Mouse (Mus musculus) neural tube, embryonic 14.5 days (tissue): ENCODE results near the gene Rpl9-ps6. TPM values are rescaled to one million over a fixed set of nuclear protein-coding genes. Genes with fewer than 3 reads are reported as not detected.
"Not testable (repeated sequence)": the region's sequence is repeated elsewhere in the genome, so short reads cannot be mapped to it uniquely, and the experiment has no call there.

ENCODE experiments used
- ATAC-seq: fragments of 200-750 bp; cut with Nextera tagmentation; 2 replicates; pipeline ENCODE4 v1.8.0; 2017; ENCODE audit warnings: low read depth, mild to moderate bottlenecking, moderate TSS enrichment, moderate library complexity
- H3K27ac ChIP-seq: fragments of 300-500 bp; sonication (generic); 2 replicates; pipeline ENCODE4 v1.5.1; 2014; ENCODE audit warnings: low read depth, mild to moderate bottlenecking, control low read depth, low read length, moderate library complexity, mixed read lengths
- H3K27me3 ChIP-seq: fragments of 300-500 bp; sonication (generic); 2 replicates; pipeline ENCODE4 v1.6.1; 2014; ENCODE audit warnings: low read length; ENCODE audit not compliant: control insufficient read depth, insufficient read depth
- H3K36me3 ChIP-seq: fragments of 300-500 bp; sonication (generic); 2 replicates; pipeline ENCODE4 v1.6.1; 2014; ENCODE audit warnings: low read length, mixed read lengths; ENCODE audit not compliant: control insufficient read depth, insufficient read depth
- H3K4me1 ChIP-seq: fragments of 300-500 bp; sonication (generic); 2 replicates; pipeline ENCODE4 v1.6.1; 2014; ENCODE audit warnings: low read length; ENCODE audit not compliant: control insufficient read depth, insufficient read depth
- H3K4me2 ChIP-seq: fragments of 300-500 bp; sonication (generic); 2 replicates; pipeline ENCODE4 v1.6.1; 2014; ENCODE audit warnings: mild to moderate bottlenecking, low read depth, low read length, control low read depth
- H3K4me3 ChIP-seq: fragments of 300-500 bp; sonication (generic); 2 replicates; pipeline ENCODE4 v1.5.1; 2014; ENCODE audit warnings: low read depth, low read length, control low read depth, mixed read lengths
- H3K9ac ChIP-seq: fragments of 300-500 bp; sonication (generic); replicated peaks from 2 replicates; pipeline ENCODE4 v1.6.1; 2014; ENCODE audit warnings: low read depth, mild to moderate bottlenecking, control low read depth, low read length, mixed read lengths
- H3K9me3 ChIP-seq: fragments of 300-500 bp; sonication (generic); 2 replicates; pipeline ENCODE4 v1.6.1; 2016; ENCODE audit warnings: low read length; ENCODE audit not compliant: control insufficient read depth
- WGBS: fragments of 180-500 bp; shearing (Covaris S2); extraction: QIAGEN DNeasy Blood & Tissue Kit; methylation state at CpG from one replicate; pipeline ENCODE4 v1.1.7; 2014; 5-methylcytosine and 5-hydroxymethylcytosine counted together
- polyA plus RNA-seq: library from polyadenylated mRNA; unstranded; fragments of >200 nt; fragmentation: Nextera tagmentation; extraction: Ambion mirVana; gene quantifications from 2 replicates; pipeline ENCODE4 v1.2.1, GENCODE M21; 2014

Rpl9-ps6 gene
- polyA plus RNA-seq, 1 experiment from 2014 or later = 53.9 TPM

DNA sequence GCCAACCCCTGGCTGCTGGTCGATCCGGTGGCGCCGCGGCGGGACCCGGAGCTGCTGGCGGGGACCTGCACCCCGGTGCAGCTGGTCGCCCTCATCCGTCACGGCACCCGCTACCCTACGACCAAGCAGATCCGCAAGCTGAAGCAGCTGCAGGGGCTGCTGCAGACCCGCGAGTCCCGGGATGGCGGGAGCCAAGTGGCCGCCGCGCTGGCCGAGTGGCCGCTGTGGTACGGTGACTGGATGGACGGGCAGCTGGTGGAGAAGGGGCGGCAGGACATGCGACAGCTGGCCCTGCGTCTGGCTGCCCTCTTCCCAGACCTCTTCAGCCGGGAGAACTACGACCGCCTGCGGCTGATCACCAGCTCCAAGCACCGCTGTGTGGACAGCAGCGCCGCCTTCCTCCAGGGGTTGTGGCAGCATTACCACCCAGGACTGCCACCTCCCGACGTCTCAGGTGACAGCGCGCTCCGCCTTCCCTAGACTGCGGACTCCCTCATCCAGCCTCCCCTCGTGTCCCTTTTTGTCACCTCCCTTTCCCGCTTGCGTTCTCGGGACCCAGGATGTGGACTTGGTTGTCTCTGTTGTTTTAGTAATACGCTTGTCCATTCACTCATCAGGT, 19.8 kb upstream of the Rpl9-ps6 start:
- not testable (repeated sequence) for H3K27me3 ChIP-seq, H3K36me3 ChIP-seq, H3K9me3 ChIP-seq
- peak overlapping the region; percentile 67 for H3K4me2 ChIP-seq
- peak overlapping the region; percentile 65 for H3K9ac ChIP-seq
- peaks cover 17% of the 10 kb centered on the region; the same call in 1 of the 2 replicates for H3K4me1 ChIP-seq
- WGBS = under 1% methylated on average over 34 of the region's 47 CpGs
- H3K4me3 ChIP-seq = peak overlapping the region; percentile 74
- ATAC-seq = peak; percentile 89
- H3K27ac ChIP-seq = peak overlapping the region; percentile 78

- Histone ChIP-seq H3K4me1 (peaks cover 17% of the 10 kb centered on the region; the same call in 1 of the 2 replicates), H3K36me3 (no peaks in the 10 kb centered on the region), H3K27ac (peak within 1 kb of the TSS; percentile 78), H3K4me2 (peak within 1 kb of the TSS; percentile 67), H3K27me3 (no peaks in the 10 kb centered on the region), H3K4me3 (peak within 1 kb of the TSS; percentile 74), H3K9me3 (no peaks in the 10 kb centered on the region), H3K9ac (peak within 1 kb of the TSS; percentile 65)
- peak; percentile 96 for ATAC-seq
- under 1% methylated on average over 59 of the region's 64 CpGs for WGBS
Observed at GRCm38 (mm10) chr19:32485681-32486105, 19.3 kb upstream of the Rpl9-ps6 start, which contains the start of gene Minpp1. Gene Minpp1, plus strand, starts transcription at chr19:32485769.

- WGBS = 20% methylated on average over 13 of the region's 13 CpGs
- Histone ChIP-seq H3K4me2 (peak overlapping the region; percentile 67), H3K36me3 (no peaks in the 10 kb centered on the region), H3K9me3 (no peaks in the 10 kb centered on the region), H3K9ac (peak overlapping the region; percentile 65), H3K4me1 (peaks cover 17% of the 10 kb centered on the region; the same call in 1 of the 2 replicates), H3K4me3 (peak overlapping the region; percentile 74), H3K27me3 (no peaks in the 10 kb centered on the region), H3K27ac (peak overlapping the region; percentile 78)
- ATAC-seq = peak; percentile 16; the same call in 1 of the 2 replicates
Observed at GRCm38 (mm10) chr19:32484941-32485660, 18.7 kb upstream of the Rpl9-ps6 start.

- H3K4me3 ChIP-seq = no peak overlapping the region
- H3K9ac ChIP-seq = no peak overlapping the region
- 75% methylated on average over 4 of the region's 4 CpGs for WGBS
- H3K36me3 ChIP-seq = no peaks in the 10 kb centered on the region
- no peak overlapping the region for H3K27ac ChIP-seq
- H3K9me3 ChIP-seq = no peaks in the 10 kb centered on the region
- no peak for ATAC-seq
- H3K27me3 ChIP-seq = no peaks in the 10 kb centered on the region
- H3K4me1 ChIP-seq = 0 out of 2 replicates have a peak, but pooled peaks cover under 1% of the 10 kb centered on the region
- no peak overlapping the region for H3K4me2 ChIP-seq
Observed at GRCm38 (mm10) chr19:32481511-32481910, 15.1 kb upstream of the Rpl9-ps6 start.

DNA sequence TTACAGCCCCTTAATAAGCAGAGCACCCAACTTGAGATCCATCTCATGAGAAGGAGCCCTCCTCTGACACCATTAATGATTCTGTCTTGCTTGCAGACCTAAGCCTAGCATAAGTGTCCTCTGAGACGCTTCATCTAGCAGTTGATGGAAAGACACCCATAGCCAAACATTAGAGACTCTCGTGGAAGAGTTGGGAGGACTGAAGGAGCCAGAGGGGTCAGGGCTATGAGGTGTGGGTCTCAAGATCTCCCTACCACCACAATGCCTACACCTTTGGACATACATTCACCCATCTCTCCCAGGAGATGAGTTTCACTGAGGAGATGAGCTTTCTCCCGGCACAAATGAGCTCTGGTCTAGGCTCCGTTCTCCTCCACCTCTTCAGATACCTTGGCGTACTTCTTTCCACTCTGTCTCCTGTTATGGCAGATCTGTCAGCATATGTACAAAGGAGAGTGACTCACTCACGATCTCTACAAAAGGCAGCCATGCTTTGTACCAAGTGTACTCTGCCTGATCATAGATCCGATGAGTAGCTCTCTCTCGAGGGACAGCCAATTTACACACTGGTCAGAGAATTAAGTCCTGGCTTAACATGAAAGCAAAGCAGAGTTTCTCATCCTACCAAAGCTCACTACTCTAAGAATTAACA, 14.5 kb upstream of the Rpl9-ps6 start:
- no peaks in the 10 kb centered on the region for H3K27me3 ChIP-seq
- no peaks in the 10 kb centered on the region for H3K36me3 ChIP-seq
- H3K27ac ChIP-seq = no peak overlapping the region
- H3K4me2 ChIP-seq = no peak overlapping the region
- no peak for ATAC-seq
- no peak overlapping the region for H3K4me3 ChIP-seq
- no peaks in the 10 kb centered on the region for H3K9me3 ChIP-seq
- H3K9ac ChIP-seq = no peak overlapping the region
- H3K4me1 ChIP-seq = no peaks in the 10 kb centered on the region
- WGBS = 92% methylated on average over 8 of the region's 8 CpGs

- no peak for ATAC-seq
- no peak overlapping the region for H3K4me3 ChIP-seq
- 92% methylated on average over 5 of the region's 5 CpGs for WGBS
Observed at GRCm38 (mm10) chr19:32480255-32480654, 13.9 kb upstream of the Rpl9-ps6 start.

GRCm38 (mm10) chr19:32476712-32477052, 10.3 kb upstream of the Rpl9-ps6 start:
- H3K9ac ChIP-seq = no peak overlapping the region
- WGBS = 80% methylated on average over 4 of the region's 4 CpGs

More at GRCm38 (mm10) chr19:32480255-32480654, 13.9 kb upstream of the Rpl9-ps6 start:
- Histone ChIP-seq H3K9ac (no peak overlapping the region), H3K4me2 (no peak overlapping the region), H3K9me3 (no peaks in the 10 kb centered on the region), H3K27ac (no peak overlapping the region), H3K4me1 (no peaks in the 10 kb centered on the region), H3K27me3 (no peaks in the 10 kb centered on the region), H3K36me3 (no peaks in the 10 kb centered on the region)

DNA sequence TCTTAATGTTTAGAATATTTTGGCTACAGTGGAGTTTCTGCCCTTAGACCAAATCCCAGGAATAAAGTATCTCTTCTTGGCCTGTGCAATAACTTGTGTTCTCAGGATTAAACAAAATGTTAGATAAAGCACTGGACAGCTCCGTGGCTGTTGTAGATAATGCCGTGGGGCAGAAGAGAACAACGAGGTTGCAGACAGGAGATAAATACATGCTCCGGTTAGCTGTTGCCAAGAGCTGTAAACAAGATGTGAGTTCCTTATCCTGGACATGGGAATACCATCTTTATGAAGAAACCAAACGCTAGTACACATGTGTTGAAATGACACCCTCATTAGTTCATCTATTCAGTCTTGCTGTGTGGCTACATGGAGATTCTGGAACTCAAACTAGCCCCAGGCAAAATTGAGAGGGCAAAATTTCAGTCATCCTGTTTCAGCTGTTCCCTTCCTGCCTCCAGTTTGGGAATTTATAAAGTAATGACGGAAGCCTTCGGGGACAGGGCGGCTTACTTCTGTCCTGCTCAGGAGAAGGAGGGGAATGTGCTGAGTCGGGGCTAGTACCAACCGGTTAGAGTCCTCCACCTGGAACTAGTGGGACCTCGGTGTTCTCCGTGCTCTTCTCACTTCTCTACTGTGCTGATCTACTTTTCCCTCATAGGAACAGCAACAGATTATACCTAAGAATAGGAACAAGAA, 9.8 kb upstream of the Rpl9-ps6 start:
- H3K9ac ChIP-seq = no peak overlapping the region
- H3K4me2 ChIP-seq = no peak overlapping the region
- no peaks in the 10 kb centered on the region for H3K36me3 ChIP-seq
- no peak overlapping the region for H3K27ac ChIP-seq
- no peaks in the 10 kb centered on the region for H3K27me3 ChIP-seq
- no peaks in the 10 kb centered on the region for H3K9me3 ChIP-seq
- no peak for ATAC-seq
- H3K4me3 ChIP-seq = no peak overlapping the region
- WGBS = 89% methylated on average over 12 of the region's 12 CpGs
- no peaks in the 10 kb centered on the region for H3K4me1 ChIP-seq

More at GRCm38 (mm10) chr19:32476712-32477052, 10.3 kb upstream of the Rpl9-ps6 start:
- H3K9me3 ChIP-seq = no peaks in the 10 kb centered on the region
- no peak overlapping the region for H3K27ac ChIP-seq
- H3K4me3 ChIP-seq = no peak overlapping the region
- no peaks in the 10 kb centered on the region for H3K4me1 ChIP-seq
- ATAC-seq = no peak
- no peaks in the 10 kb centered on the region for H3K36me3 ChIP-seq
- no peaks in the 10 kb centered on the region for H3K27me3 ChIP-seq
- no peak overlapping the region for H3K4me2 ChIP-seq
